Mouse (Mus musculus) CD4-positive, CD25-positive, alpha-beta regulatory T cell (primary cell): ENCODE data around the gene Grxcr1. TPM values are rescaled to one million over a fixed set of nuclear protein-coding genes. Genes with fewer than 3 reads are reported as not detected.

Experiments used
- polyA plus RNA-seq: library from polyadenylated mRNA; unstranded; fragments of 100-300 nt; shearing (Covaris generic); gene quantifications from one replicate; pipeline ENCODE4 v1.2.1, GENCODE M21; 2017

The Grxcr1 gene
- not detected for polyA plus RNA-seq

DNA sequence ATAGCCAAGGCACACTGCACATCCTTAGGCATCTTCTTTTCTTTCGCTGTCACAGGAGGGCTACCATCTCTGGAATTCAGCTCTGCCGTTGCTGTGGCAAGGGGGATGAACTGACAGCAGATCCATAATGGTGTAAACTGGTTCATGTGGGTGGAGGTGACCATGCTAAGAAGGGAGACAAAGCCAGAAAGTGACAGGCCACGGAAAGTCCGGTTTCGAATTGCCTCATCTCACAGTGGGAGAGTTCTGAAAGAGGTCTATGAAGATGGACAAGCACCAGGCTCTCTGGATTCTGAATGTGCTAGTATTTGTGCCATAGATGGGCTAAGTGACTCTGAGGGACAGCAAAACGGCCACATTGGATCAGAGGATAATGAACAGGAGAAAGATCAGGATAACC lies at the start of gene Grxcr1:
TSS of gene Grxcr1 (plus strand) at position 92 of the 400 bp plus-strand sequence.

Other genes starting within 250 kb of the Grxcr1 start
- 37.5 TPM for gene Atp8a1, start 184.4 kb upstream of the Grxcr1 start, polyA plus RNA-seq
- gene Gm5108, start 90.2 kb upstream of the Grxcr1 start, polyA plus RNA-seq = not detected
- not detected for gene Gm21905, start 85.4 kb upstream of the Grxcr1 start, polyA plus RNA-seq